Mouse (Mus musculus) liver, embryonic 13.5 days (tissue): ENCODE data around the gene Zfp988. TPM values are rescaled to one million over a fixed set of nuclear protein-coding genes. Genes with fewer than 3 reads are reported as not detected.
"Not testable (repeated sequence)": the region's sequence is repeated elsewhere in the genome, so short reads cannot be mapped to it uniquely, and the experiment has no call there.

Experiments
- ATAC-seq: fragments of 200-750 bp; cut with Nextera tagmentation; 2 replicates; pipeline ENCODE4 v1.8.0; 2017; ENCODE audit warnings: low read depth, mild to moderate bottlenecking, moderate number of reproducible peaks, moderate library complexity
- DNase-seq: peaks from one replicate; pipeline ENCODE4 v3.0.0; 2022
- H3K27ac ChIP-seq: fragments of 300-500 bp; sonication (generic); 2 replicates; pipeline ENCODE4 v1.5.1; 2015; ENCODE audit warnings: moderate library complexity, mild to moderate bottlenecking, inconsistent platforms
- H3K27me3 ChIP-seq: fragments of 300-500 bp; sonication (generic); 2 replicates; pipeline ENCODE4 v1.6.1; 2015; ENCODE audit warnings: mild to moderate bottlenecking, inconsistent platforms
- H3K36me3 ChIP-seq: fragments of 300-500 bp; sonication (generic); 2 replicates; pipeline ENCODE4 v1.6.1; 2015; ENCODE audit warnings: mild to moderate bottlenecking, inconsistent platforms
- H3K4me1 ChIP-seq: fragments of 300-500 bp; sonication (generic); replicated peaks from 2 replicates; pipeline ENCODE4 v1.6.1; 2015; ENCODE audit warnings: inconsistent platforms
- H3K4me2 ChIP-seq: fragments of 300-500 bp; sonication (generic); 2 replicates; pipeline ENCODE4 v1.6.1; 2015; ENCODE audit warnings: inconsistent platforms, mild to moderate bottlenecking, moderate library complexity
- H3K4me3 ChIP-seq: fragments of 300-500 bp; sonication (generic); replicated peaks from 2 replicates; pipeline ENCODE4 v1.5.1; 2015; ENCODE audit warnings: mild to moderate bottlenecking, inconsistent platforms
- H3K9ac ChIP-seq: fragments of 300-500 bp; sonication (generic); 2 replicates; pipeline ENCODE4 v1.6.1; 2015; ENCODE audit warnings: mild to moderate bottlenecking, inconsistent platforms
- H3K9me3 ChIP-seq: fragments of 300-500 bp; sonication (generic); replicated peaks from 2 replicates; pipeline ENCODE4 v1.6.1; 2016; ENCODE audit warnings: inconsistent platforms
- WGBS: fragments of 180-500 bp; shearing (Covaris S2); methylation state at CpG from one replicate; pipeline ENCODE4 v1.1.7; 2015; ENCODE audit not compliant: insufficient replicate concordance; 5-methylcytosine and 5-hydroxymethylcytosine counted together
- polyA plus RNA-seq: library from polyadenylated mRNA; unstranded; fragments of >200 nt; fragmentation: Nextera tagmentation; extraction: Ambion mirVana; gene quantifications from 2 replicates; pipeline ENCODE4 v1.2.1, GENCODE M21; 2015

The Zfp988 gene
- polyA plus RNA-seq, 1 experiment from 2014 or later, result 0.15 TPM

GRCm38 (mm10) chr4:147357195-147357594, 51.7 kb downstream of the Zfp988 start:
- H3K4me1 ChIP-seq, H3K36me3 ChIP-seq, H3K4me3 ChIP-seq, H3K4me2 ChIP-seq, H3K9ac ChIP-seq, H3K27me3 ChIP-seq, DNase-seq, H3K9me3 ChIP-seq, H3K27ac ChIP-seq, ATAC-seq: not testable (repeated sequence)
- WGBS, result no CpG with 5 or more reads among the region's 2 CpGs

- H3K9me3 ChIP-seq, H3K4me2 ChIP-seq, H3K9ac ChIP-seq, ATAC-seq, H3K4me3 ChIP-seq, H3K4me1 ChIP-seq, H3K27me3 ChIP-seq, H3K36me3 ChIP-seq, H3K27ac ChIP-seq, DNase-seq: not testable (repeated sequence)
- no CpG with 5 or more reads among the region's 6 CpGs for WGBS
Observed at GRCm38 (mm10) chr4:147361003-147361402, 55.5 kb downstream of the Zfp988 start, which contains the start of gene Zfp978. Gene Zfp978, plus strand, starts transcription at chr4:147361303.

GRCm38 (mm10) chr4:147361872-147362271, 56.4 kb downstream of the Zfp988 start:
- not testable (repeated sequence) for H3K4me3 ChIP-seq, H3K4me1 ChIP-seq, H3K27me3 ChIP-seq, H3K27ac ChIP-seq, ATAC-seq, H3K9ac ChIP-seq, DNase-seq, H3K9me3 ChIP-seq, H3K4me2 ChIP-seq, H3K36me3 ChIP-seq
- WGBS, result no CpG with 5 or more reads among the region's 1 CpGs

- WGBS, result no CpG with 5 or more reads among the region's 2 CpGs
- H3K9me3 ChIP-seq, result not testable (repeated sequence)
Observed at GRCm38 (mm10) chr4:147369564-147369963, 64.1 kb downstream of the Zfp988 start.

GRCm38 (mm10) chr4:147383199-147383598, 77.7 kb downstream of the Zfp988 start:
- not testable (repeated sequence) for DNase-seq, H3K27ac ChIP-seq, H3K36me3 ChIP-seq, ATAC-seq, H3K9ac ChIP-seq, H3K4me2 ChIP-seq, H3K4me3 ChIP-seq, H3K4me1 ChIP-seq, H3K27me3 ChIP-seq, H3K9me3 ChIP-seq
- WGBS, result 67% methylated on average over 4 of the region's 4 CpGs

More at GRCm38 (mm10) chr4:147369564-147369963, 64.1 kb downstream of the Zfp988 start:
- not testable (repeated sequence) for H3K4me2 ChIP-seq, H3K4me1 ChIP-seq, H3K27me3 ChIP-seq, H3K9ac ChIP-seq, DNase-seq, H3K4me3 ChIP-seq, H3K27ac ChIP-seq, H3K36me3 ChIP-seq
- peak; percentile 45; the same call in 1 of the 2 replicates for ATAC-seq

Other genes starting within 250 kb of the Zfp988 start
- 6.2 and 6.8 TPM in 2 replicates for gene Zfp991, start 173.6 kb upstream of the Zfp988 start, polyA plus RNA-seq
- 0.16 and 0.38 TPM in 2 replicates for gene Zfp978, start 55.6 kb downstream of the Zfp988 start, polyA plus RNA-seq
- gene Zfp982, start 186.7 kb downstream of the Zfp988 start, polyA plus RNA-seq, result 2.4 and 3.4 TPM in 2 replicates
- gene Gm16503, start 234.5 kb downstream of the Zfp988 start, polyA plus RNA-seq, result 0.06 and 0.10 TPM in 2 replicates
- 0.09 and 0.14 TPM in 2 replicates for gene Zfp985, start 247.6 kb downstream of the Zfp988 start, polyA plus RNA-seq